Mouse (Mus musculus) spleen, postnatal 36 days (tissue): ENCODE results near the gene Foxr2.

Source experiments
- DNase-seq, 2 experiments: peaks; one replicate each; pipeline ENCODE4 v3.0.0; 2022; ENCODE audit warnings: low spot score in 2 of 2, mixed read lengths in 1 of 2

Gene Foxr2

DNA sequence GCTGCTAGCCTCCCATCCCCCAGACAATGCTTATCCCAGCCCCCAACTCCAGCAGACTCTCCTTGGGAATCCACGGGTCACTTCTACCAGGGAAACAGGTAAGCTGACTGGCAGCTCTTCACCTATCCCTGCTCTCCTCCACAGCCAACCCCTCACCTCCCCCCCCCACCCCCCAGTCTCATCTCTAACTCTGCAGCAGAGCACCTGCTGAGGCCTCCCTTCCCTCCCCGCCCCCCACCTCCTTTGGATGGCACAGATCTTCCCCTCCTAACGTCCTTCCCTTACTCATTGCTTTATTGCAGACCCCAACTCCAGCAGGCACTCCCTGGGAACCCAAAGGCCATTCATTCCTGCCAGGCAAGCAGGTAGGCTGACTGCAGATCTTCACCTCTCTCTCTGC, at the start of gene Foxr2:
TSS of gene Foxr2 (plus strand) at position 301 of the 400 bp plus-strand sequence.
- DNase-seq = no peak

GRCm38 (mm10) chrX:153119013-153119412, 427 bp downstream of the Foxr2 start:
- no peak for DNase-seq

DNA sequence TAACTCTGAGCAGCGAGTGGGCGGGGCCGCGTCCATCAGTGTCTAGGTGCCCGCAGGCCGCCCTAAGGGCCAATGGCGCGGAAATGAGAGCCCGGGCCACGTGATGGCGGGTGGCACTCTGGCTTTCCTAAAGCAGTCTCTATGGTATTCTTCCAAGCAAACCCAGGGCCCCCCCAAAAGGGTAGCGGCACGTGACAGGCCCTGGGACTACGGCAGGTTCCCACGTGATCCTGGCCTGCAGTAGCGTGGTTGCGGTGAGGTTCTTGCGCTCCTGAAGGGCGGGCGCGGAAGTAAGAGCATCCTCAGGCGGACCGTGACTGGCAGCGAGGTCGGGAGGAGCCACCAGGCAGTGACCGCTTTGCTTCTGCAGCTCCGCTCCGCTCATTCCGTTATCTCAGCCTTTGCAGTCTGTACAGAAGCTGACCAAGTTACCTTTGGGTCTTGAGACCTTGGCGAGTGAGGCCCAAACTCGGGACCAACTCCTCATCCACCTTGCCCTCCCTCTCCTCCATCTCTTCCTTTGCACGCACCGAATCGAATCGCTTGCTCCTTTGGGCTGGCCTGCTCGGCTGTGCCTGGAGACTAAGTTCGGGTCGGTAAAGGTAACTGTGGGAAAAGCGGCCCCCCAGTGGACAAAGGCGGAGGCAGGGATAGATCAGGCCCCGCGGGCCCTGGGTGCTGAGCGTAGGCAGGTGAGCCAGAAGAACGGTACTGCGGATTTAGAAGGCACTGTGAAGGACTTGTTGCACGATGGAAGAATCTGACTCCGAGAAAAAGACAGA, 21.3 kb downstream of the Foxr2 start, which contains the start of gene Rragb:
TSS of gene Rragb (plus strand) at position 248 of the 782 bp plus-strand sequence.
- peak; percentile 75 to 76 for DNase-seq

DNA sequence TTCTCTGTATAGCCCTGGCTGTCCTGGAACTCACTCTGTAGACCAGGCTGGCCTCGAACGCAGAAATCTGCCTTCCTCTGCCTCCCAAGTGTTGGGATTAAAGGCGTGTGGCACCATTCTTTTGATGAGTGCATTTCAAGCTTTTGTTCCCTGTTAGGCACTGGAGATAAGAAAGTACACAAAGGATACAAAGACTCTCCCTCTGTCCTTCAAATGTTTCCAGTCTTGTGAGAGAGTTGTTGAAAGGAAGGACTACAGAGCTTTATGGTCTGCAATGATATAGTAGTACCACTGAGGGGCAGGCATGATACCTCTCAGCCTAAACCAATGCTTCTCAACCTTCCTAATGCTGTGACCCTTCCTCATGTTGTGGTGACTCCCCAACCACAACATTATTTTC, 24.1 kb downstream of the Foxr2 start:
- no peak for DNase-seq

DNA sequence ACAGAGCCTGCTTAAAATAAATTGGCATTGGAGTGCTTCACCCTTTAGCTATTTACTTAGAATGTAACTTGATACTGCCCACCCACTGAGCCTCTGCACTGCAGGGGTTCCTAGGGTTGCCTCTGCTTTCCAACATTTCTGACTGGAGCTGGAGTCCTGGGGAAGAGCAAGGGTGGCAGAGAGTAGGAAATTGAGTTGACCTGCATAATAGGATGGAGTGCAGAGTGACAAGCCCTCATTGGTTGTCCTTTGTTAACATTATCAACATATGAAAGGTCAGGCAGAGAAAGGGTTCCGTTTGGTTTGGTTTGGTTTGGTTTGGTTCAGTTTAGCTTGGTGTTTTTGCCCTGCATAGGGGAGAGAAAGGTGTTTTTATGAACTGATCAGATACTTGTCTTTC, 33.2 kb downstream of the Foxr2 start:
- no peak for DNase-seq

DNA sequence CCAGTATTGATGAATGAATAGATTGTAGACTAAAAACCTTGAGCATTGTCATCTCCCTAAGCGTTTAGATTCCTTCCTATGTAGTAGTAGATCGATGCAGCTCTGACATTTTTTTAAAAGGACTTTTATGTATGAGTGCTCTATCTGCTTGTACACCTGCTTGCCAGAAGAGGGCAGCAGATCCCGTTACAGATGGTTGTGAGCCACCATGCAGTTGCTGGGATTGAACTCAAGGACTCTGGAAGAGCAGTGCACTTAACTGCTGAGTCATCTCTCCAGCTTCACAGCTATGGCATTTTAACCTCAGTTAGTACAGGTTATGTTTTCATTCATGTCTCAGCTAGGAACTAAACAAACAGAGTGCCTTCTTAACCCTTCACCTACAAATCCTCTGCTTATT, 36.7 kb downstream of the Foxr2 start:
- DNase-seq = peak in 1 of 2 experiments; percentile 2

DNA sequence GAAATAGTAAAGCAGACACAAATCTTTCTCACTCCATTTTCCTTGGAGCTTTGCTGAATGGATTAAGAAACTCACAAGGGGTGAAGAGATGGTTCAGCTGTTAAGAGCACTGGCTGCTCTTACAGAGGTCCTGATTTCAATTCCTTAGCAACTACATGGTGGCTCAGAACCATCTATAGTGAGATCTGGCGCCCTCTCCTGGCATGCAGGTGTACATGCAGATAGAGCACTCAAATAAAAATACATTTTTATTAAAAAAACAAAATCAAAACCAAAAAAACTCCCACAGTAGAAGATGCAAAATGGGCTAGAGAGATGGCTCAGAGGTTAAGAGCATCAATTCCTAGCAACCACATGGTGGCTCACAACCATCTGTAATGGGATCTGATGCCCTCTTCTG, 56.2 kb downstream of the Foxr2 start:
- DNase-seq = no peak

GRCm38 (mm10) chrX:153182221-153182620, 63.6 kb downstream of the Foxr2 start:
- no peak for DNase-seq
